Mouse (Mus musculus): ENCODE results near the gene Hspa12b. TPM values are rescaled to one million over a fixed set of nuclear protein-coding genes. Genes with fewer than 3 reads are reported as not detected.

Hspa12b gene
- polyA plus RNA-seq, 1 experiment from 2014 or later = 1.8 TPM

DNA sequence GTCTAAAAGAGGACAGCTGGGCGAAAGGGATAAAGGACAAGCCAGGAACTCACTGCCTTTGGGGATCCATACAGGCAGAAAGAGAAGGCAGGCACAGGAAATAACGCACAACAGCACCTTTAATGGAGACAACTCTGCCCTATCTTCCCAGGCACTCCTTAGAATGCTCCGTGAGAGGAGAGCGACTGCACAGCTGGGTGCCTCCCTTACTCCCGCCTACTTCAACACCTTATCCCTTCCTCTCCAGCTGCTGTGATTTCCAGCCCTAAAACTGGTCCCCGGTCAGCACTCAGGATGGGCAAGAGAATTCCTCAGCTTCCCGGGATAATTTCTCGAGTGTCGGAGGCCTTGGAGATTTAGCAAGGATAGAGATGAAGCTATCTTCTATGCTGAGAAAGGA, 43.9 kb downstream of the Hspa12b start:
- H3K4me3 ChIP-seq (replicated peaks) = peak overlapping the region; percentile 25; the same call in 1 of the 2 replicates
- WGBS (ENCODE audit: insufficient replicate concordance) = 20% methylated on average over 9 of the region's 9 CpGs
- H3K36me3 ChIP-seq (replicated peaks) = peaks cover 3% of the 10 kb centered on the region; the same call in 1 of the 2 replicates
- no peak overlapping the region for H3K27ac ChIP-seq (replicated peaks)
- no peak for ATAC-seq (ENCODE audit: insufficient read depth)
- no peaks in the 10 kb centered on the region for H3K9me3 ChIP-seq (replicated peaks)
- peaks cover 75% of the 10 kb centered on the region for H3K27me3 ChIP-seq
- H3K4me1 ChIP-seq (replicated peaks) = peaks cover 26% of the 10 kb centered on the region
- H3K9ac ChIP-seq = no peak overlapping the region
- H3K4me2 ChIP-seq = peak overlapping the region; percentile 49

- no peak overlapping the region for H3K27ac ChIP-seq (replicated peaks)
- no peaks in the 10 kb centered on the region for H3K9me3 ChIP-seq (replicated peaks)
- peaks cover 7% of the 10 kb centered on the region; the same call in 1 of the 2 replicates for H3K36me3 ChIP-seq (replicated peaks)
- WGBS (ENCODE audit: insufficient replicate concordance) = 5% methylated on average over 43 of the region's 43 CpGs
- no peak for ATAC-seq (ENCODE audit: insufficient read depth)
- no peak overlapping the region for H3K9ac ChIP-seq
- peak overlapping the region; percentile 49 for H3K4me2 ChIP-seq
- H3K4me3 ChIP-seq (replicated peaks) = peak overlapping the region; percentile 25; the same call in 1 of the 2 replicates
- H3K4me1 ChIP-seq (replicated peaks) = peaks cover 32% of the 10 kb centered on the region
- H3K27me3 ChIP-seq = peaks cover 70% of the 10 kb centered on the region
These were observed 44.5 kb downstream of the Hspa12b start for GRCm38 (mm10) chr2:131171401-131172104.

- Histone ChIP-seq H3K4me3 (replicated peaks) (no peak overlapping the region), H3K27me3 (peaks cover 70% of the 10 kb centered on the region), H3K36me3 (replicated peaks) (peaks cover 14% of the 10 kb centered on the region), H3K9me3 (replicated peaks) (no peaks in the 10 kb centered on the region), H3K9ac (no peak overlapping the region), H3K27ac (replicated peaks) (no peak overlapping the region), H3K4me2 (no peak overlapping the region), H3K4me1 (replicated peaks) (peaks cover 40% of the 10 kb centered on the region)
- no peak for ATAC-seq (ENCODE audit: insufficient read depth)
- WGBS (ENCODE audit: insufficient replicate concordance) = 21% methylated on average over 9 of the region's 9 CpGs
These were observed 45.2 kb downstream of the Hspa12b start for GRCm38 (mm10) chr2:131172322-131172721.

- no peak overlapping the region for H3K9ac ChIP-seq
- peaks cover 62% of the 10 kb centered on the region for H3K4me1 ChIP-seq (replicated peaks)
- H3K27me3 ChIP-seq = peaks cover 49% of the 10 kb centered on the region
- peak overlapping the region; percentile 44 for H3K4me3 ChIP-seq (replicated peaks)
- no peaks in the 10 kb centered on the region for H3K9me3 ChIP-seq (replicated peaks)
- H3K27ac ChIP-seq (replicated peaks) = no peak overlapping the region
- H3K4me2 ChIP-seq = peak overlapping the region; percentile 72
- WGBS (ENCODE audit: insufficient replicate concordance) = 2% methylated on average over 11 of the region's 11 CpGs
- ATAC-seq (ENCODE audit: insufficient read depth) = no peak
- peaks cover 21% of the 10 kb centered on the region for H3K36me3 ChIP-seq (replicated peaks)
These were observed 47.6 kb downstream of the Hspa12b start for GRCm38 (mm10) chr2:131174700-131175099.

DNA sequence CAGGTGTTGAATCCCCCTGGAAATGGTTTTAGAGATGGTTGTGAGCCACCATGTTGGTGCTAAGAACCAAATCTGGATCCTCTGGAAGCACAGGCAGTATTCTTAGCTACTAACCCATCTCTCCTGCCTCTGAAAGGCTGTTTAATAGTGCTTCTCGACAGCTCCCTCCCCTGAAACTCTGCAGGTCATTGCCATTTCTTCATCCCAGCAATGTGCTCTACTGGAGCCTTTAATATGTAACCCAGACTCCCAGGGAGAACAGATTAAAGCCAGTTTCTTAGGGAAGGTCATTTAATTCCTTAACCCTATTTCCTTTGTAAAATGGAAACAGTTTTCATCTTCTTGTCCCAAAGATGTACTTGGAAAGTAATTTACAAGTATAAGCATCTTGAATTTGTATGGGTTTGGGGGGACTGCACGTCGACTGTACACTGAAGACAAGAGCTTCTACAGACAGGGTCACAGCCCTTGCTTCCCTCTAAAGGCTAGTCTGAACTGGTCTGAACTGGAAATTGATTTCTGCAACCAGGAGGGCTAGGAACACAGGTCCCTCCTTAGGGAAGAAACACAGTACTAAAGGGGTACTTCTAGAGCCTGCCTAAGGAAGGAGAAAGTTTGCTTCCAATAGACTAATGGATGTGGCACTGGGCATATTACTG, 48.3 kb downstream of the Hspa12b start:
- Histone ChIP-seq H3K36me3 (replicated peaks) (peaks cover 21% of the 10 kb centered on the region), H3K4me1 (replicated peaks) (peaks cover 67% of the 10 kb centered on the region), H3K27me3 (peaks cover 42% of the 10 kb centered on the region), H3K9ac (no peak overlapping the region), H3K4me2 (no peak overlapping the region), H3K27ac (replicated peaks) (0 out of 2 replicates have a peak overlapping the region, but pooled peaks have one; percentile 29), H3K9me3 (replicated peaks) (no peaks in the 10 kb centered on the region), H3K4me3 (replicated peaks) (no peak overlapping the region)
- 76% methylated on average over 3 of the region's 3 CpGs for WGBS (ENCODE audit: insufficient replicate concordance)
- ATAC-seq (ENCODE audit: insufficient read depth) = no peak

DNA sequence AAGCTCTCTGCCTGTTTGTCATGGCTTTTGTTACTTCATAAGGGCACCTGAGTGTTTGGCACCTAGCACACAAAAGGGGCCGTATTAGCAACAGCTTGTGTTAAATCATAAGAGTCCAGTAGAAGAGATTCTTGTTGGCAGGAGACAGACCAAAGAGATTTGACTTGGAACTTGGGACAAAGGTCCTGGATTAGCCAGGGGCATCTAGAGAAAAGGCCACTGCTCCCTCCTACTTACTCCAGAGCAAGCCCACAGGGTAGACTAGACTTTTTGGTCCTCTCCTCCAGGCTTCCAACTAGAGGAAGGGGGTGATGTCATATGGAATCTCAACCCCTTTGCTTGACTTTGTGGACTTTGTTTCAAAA, 48.8 kb downstream of the Hspa12b start:
- Histone ChIP-seq H3K4me1 (replicated peaks) (peaks cover 72% of the 10 kb centered on the region), H3K4me3 (replicated peaks) (no peak overlapping the region), H3K9ac (no peak overlapping the region), H3K27me3 (peaks cover 37% of the 10 kb centered on the region), H3K36me3 (replicated peaks) (peaks cover 21% of the 10 kb centered on the region), H3K9me3 (replicated peaks) (no peaks in the 10 kb centered on the region), H3K27ac (replicated peaks) (0 out of 2 replicates have a peak overlapping the region, but pooled peaks have one; percentile 29), H3K4me2 (no peak overlapping the region)
- 86% methylated on average over 1 of the region's 1 CpGs for WGBS (ENCODE audit: insufficient replicate concordance)
- ATAC-seq (ENCODE audit: insufficient read depth) = no peak

GRCm38 (mm10) chr2:131176491-131176890, 49.4 kb downstream of the Hspa12b start:
- ATAC-seq (ENCODE audit: insufficient read depth) = no peak
- 58% methylated on average over 5 of the region's 5 CpGs for WGBS (ENCODE audit: insufficient replicate concordance)

DNA sequence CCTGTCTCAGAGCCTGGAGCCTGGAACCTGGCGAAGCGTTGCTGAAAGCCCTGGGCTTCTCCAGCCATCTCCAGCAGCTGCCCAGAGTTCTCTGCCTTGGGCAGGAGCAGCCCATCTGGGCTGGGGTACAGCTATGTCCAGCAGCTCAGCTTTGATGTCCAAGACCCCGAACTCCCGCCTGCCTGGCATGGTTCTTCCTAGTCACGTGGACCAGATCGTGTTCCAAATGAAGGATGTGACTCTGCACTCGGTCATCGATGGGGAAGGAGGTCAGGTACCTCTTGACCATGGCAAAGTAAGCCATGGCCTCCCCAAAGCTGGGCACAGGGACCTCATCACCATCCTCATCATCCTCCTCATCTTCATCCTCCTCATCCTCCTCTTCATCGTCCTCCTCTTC, 50.9 kb downstream of the Hspa12b start:
- Histone ChIP-seq H3K27me3 (peaks cover 17% of the 10 kb centered on the region), H3K9me3 (replicated peaks) (no peaks in the 10 kb centered on the region), H3K27ac (replicated peaks) (0 out of 2 replicates have a peak overlapping the region, but pooled peaks have one; percentile 30), H3K4me1 (replicated peaks) (peaks cover 61% of the 10 kb centered on the region), H3K9ac (peak overlapping the region; percentile 85), H3K4me3 (replicated peaks) (peak overlapping the region; percentile 69), H3K36me3 (replicated peaks) (peaks cover 21% of the 10 kb centered on the region), H3K4me2 (peak overlapping the region; percentile 95)
- WGBS (ENCODE audit: insufficient replicate concordance) = 79% methylated on average over 9 of the region's 9 CpGs
- no peak for ATAC-seq (ENCODE audit: insufficient read depth)

More at GRCm38 (mm10) chr2:131176491-131176890, 49.4 kb downstream of the Hspa12b start:
- no peak overlapping the region; the same call in 1 of the 2 replicates for H3K27ac ChIP-seq (replicated peaks)
- H3K4me2 ChIP-seq = peak overlapping the region; percentile 95; the same call in 1 of the 2 replicates
- no peak overlapping the region for H3K4me3 ChIP-seq (replicated peaks)
- peaks cover 31% of the 10 kb centered on the region for H3K27me3 ChIP-seq
- H3K9ac ChIP-seq = no peak overlapping the region
- H3K36me3 ChIP-seq (replicated peaks) = peaks cover 21% of the 10 kb centered on the region
- no peaks in the 10 kb centered on the region for H3K9me3 ChIP-seq (replicated peaks)
- H3K4me1 ChIP-seq (replicated peaks) = peaks cover 71% of the 10 kb centered on the region

GRCm38 (mm10) chr2:131178828-131179245, 51.8 kb downstream of the Hspa12b start:
- peak overlapping the region; percentile 69 for H3K4me3 ChIP-seq (replicated peaks)
- peak overlapping the region; percentile 95 for H3K4me2 ChIP-seq
- H3K27me3 ChIP-seq = peaks cover 8% of the 10 kb centered on the region
- H3K4me1 ChIP-seq (replicated peaks) = peaks cover 61% of the 10 kb centered on the region
- H3K9me3 ChIP-seq (replicated peaks) = no peaks in the 10 kb centered on the region
- no peak for ATAC-seq (ENCODE audit: insufficient read depth)
- WGBS (ENCODE audit: insufficient replicate concordance) = 42% methylated on average over 26 of the region's 26 CpGs
- peak overlapping the region; percentile 85 for H3K9ac ChIP-seq
- peak overlapping the region; percentile 90 for H3K27ac ChIP-seq (replicated peaks)
- H3K36me3 ChIP-seq (replicated peaks) = peaks cover 21% of the 10 kb centered on the region

DNA sequence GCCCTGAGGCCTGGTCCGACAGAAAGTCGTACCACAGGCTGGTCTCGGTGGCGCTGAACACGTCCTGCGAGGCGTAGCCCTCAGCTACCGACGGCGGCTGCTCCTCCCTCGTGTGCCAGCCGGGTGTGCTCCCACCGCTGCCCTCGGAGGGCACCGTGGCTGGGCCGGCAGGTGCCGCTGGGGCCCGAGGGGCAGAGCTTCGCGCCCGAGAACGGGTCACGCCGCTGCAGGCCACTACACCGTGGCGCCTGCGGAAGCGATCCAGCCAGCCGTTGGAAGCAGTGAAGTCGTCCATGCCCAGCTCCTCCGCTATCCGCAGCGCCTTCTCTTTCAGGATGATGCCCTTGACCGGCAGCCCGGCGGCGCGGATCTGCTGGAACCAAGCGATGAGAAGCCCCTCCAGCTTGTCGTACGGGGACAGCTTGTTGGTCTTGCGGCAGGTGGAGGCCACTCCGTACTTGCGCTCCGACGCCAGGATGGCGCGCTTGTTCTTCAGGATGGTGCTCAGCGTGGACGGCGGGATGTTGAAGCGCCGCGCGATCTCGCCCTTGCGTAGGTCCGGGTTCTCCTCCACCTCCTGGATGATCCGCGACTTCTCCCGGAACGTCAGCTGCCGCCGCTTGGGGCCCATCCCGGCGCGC, 52.3 kb downstream of the Hspa12b start:
- Histone ChIP-seq H3K4me1 (replicated peaks) (peaks cover 61% of the 10 kb centered on the region), H3K9ac (peak overlapping the region; percentile 85), H3K27ac (replicated peaks) (peak overlapping the region; percentile 90), H3K9me3 (replicated peaks) (no peaks in the 10 kb centered on the region), H3K36me3 (replicated peaks) (peaks cover 21% of the 10 kb centered on the region), H3K4me2 (peak overlapping the region; percentile 95), H3K4me3 (replicated peaks) (peak overlapping the region; percentile 69), H3K27me3 (peaks cover 2% of the 10 kb centered on the region)
- ATAC-seq (ENCODE audit: insufficient read depth) = peak; percentile 73
- under 1% methylated on average over 67 of the region's 67 CpGs for WGBS (ENCODE audit: insufficient replicate concordance)

All from liver, embryonic 15.5 days (tissue).